Mouse (Mus musculus) left cerebral cortex, adult 11 months (tissue): Measurements from ENCODE around the gene Spcs1.

ENCODE experiments used
- DNase-seq: peaks from one replicate; pipeline ENCODE4 v3.0.0; 2022; ENCODE audit warnings: low spot score

Gene Spcs1

GRCm38 (mm10) chr14:30949986-30950385 lies 51.5 kb downstream of the Spcs1 start:
- no peak for DNase-seq
